Mouse (Mus musculus): ENCODE results near the gene Kdm2a. TPM values are rescaled to one million over a fixed set of nuclear protein-coding genes. Genes with fewer than 3 reads are reported as not detected.

Gene Kdm2a
- polyA plus RNA-seq, 1 experiment = 9.4 TPM

GRCm38 (mm10) chr19:4317181-4317580 is 80.9 kb downstream of the Kdm2a start:
- no peak overlapping the region for H3K4me3 ChIP-seq (replicated peaks)
- H3K36me3 ChIP-seq (replicated peaks; ENCODE audit: low read length) = peaks cover 74% of the 10 kb centered on the region
- H3K9me3 ChIP-seq = no peaks in the 10 kb centered on the region
- no peak for TF ChIP-seq GATA1 (IDR thresholded peaks at IDR 0.05; ENCODE audit: borderline replicate concordance, low read length)
- peaks cover 27% of the 10 kb centered on the region for H3K4me1 ChIP-seq
- no peaks in the 10 kb centered on the region for H3K27me3 ChIP-seq (replicated peaks)

GRCm38 (mm10) chr19:4315223-4315944 is 82.7 kb downstream of the Kdm2a start:
- Histone ChIP-seq H3K9me3 (no peaks in the 10 kb centered on the region), H3K36me3 (replicated peaks; ENCODE audit: low read length) (peaks cover 57% of the 10 kb centered on the region), H3K4me3 (replicated peaks) (no peak overlapping the region), H3K4me1 (peaks cover 27% of the 10 kb centered on the region), H3K27me3 (replicated peaks) (no peaks in the 10 kb centered on the region)
- TF ChIP-seq GATA1 (IDR thresholded peaks at IDR 0.05; ENCODE audit: borderline replicate concordance, low read length) (no peak), FLI1 (IDR thresholded peaks at IDR 0.05; ENCODE audit: low read length) (no peak)

GRCm38 (mm10) chr19:4309776-4310185 is 88.3 kb downstream of the Kdm2a start:
- no peaks in the 10 kb centered on the region for H3K9me3 ChIP-seq
- peaks cover 7% of the 10 kb centered on the region for H3K36me3 ChIP-seq (replicated peaks; ENCODE audit: low read length)
- peaks cover 5% of the 10 kb centered on the region for H3K27me3 ChIP-seq (replicated peaks)
- no peak overlapping the region for H3K4me3 ChIP-seq (replicated peaks)
- TF ChIP-seq FLI1 (IDR thresholded peaks at IDR 0.05; ENCODE audit: low read length) (no peak), GATA1 (IDR thresholded peaks at IDR 0.05; ENCODE audit: borderline replicate concordance, low read length) (no peak)
- H3K4me1 ChIP-seq = peaks cover 16% of the 10 kb centered on the region

GRCm38 (mm10) chr19:4309302-4309701 is 88.8 kb downstream of the Kdm2a start:
- TF ChIP-seq FLI1 (IDR thresholded peaks at IDR 0.05; ENCODE audit: low read length) (no peak), GATA1 (IDR thresholded peaks at IDR 0.05; ENCODE audit: borderline replicate concordance, low read length) (no peak)
- H3K9me3 ChIP-seq = no peaks in the 10 kb centered on the region
- H3K36me3 ChIP-seq (replicated peaks; ENCODE audit: low read length) = peaks cover 5% of the 10 kb centered on the region
- H3K4me3 ChIP-seq (replicated peaks) = no peak overlapping the region
- peaks cover 5% of the 10 kb centered on the region for H3K27me3 ChIP-seq (replicated peaks)
- peaks cover 20% of the 10 kb centered on the region for H3K4me1 ChIP-seq

GRCm38 (mm10) chr19:4306190-4306577 is 91.9 kb downstream of the Kdm2a start, which contains the start of gene Grk2:
Grk2 (minus strand) TSS chr19:4306222.
- Histone ChIP-seq H3K4me1 (peaks cover 52% of the 10 kb centered on the region), H3K4me3 (replicated peaks) (peak within 1 kb of the TSS; percentile 98), H3K36me3 (replicated peaks; ENCODE audit: low read length) (peaks cover 15% of the 10 kb centered on the region), H3K9me3 (no peaks in the 10 kb centered on the region), H3K27me3 (replicated peaks) (peaks cover 5% of the 10 kb centered on the region)
- TF ChIP-seq FLI1 (IDR thresholded peaks at IDR 0.05; ENCODE audit: low read length) = no peak
- no peak for TF ChIP-seq GATA1 (IDR thresholded peaks at IDR 0.05; ENCODE audit: borderline replicate concordance, low read length)

GRCm38 (mm10) chr19:4305491-4306189 is 92.4 kb downstream of the Kdm2a start:
- H3K4me3 ChIP-seq (replicated peaks) = peak overlapping the region; percentile 98
- peaks cover 57% of the 10 kb centered on the region for H3K4me1 ChIP-seq
- H3K9me3 ChIP-seq = no peaks in the 10 kb centered on the region
- peaks cover 15% of the 10 kb centered on the region for H3K36me3 ChIP-seq (replicated peaks; ENCODE audit: low read length)
- no peak for TF ChIP-seq GATA1 (IDR thresholded peaks at IDR 0.05; ENCODE audit: borderline replicate concordance, low read length)
- no peak for TF ChIP-seq FLI1 (IDR thresholded peaks at IDR 0.05; ENCODE audit: low read length)
- H3K27me3 ChIP-seq (replicated peaks) = peaks cover 5% of the 10 kb centered on the region

GRCm38 (mm10) chr19:4304871-4305321 is 93.2 kb downstream of the Kdm2a start:
- peaks cover 15% of the 10 kb centered on the region for H3K36me3 ChIP-seq (replicated peaks; ENCODE audit: low read length)
- H3K27me3 ChIP-seq (replicated peaks) = peaks cover 5% of the 10 kb centered on the region
- H3K4me1 ChIP-seq = peaks cover 65% of the 10 kb centered on the region
- H3K9me3 ChIP-seq = no peaks in the 10 kb centered on the region
- peak overlapping the region; percentile 98 for H3K4me3 ChIP-seq (replicated peaks)
- TF ChIP-seq GATA1 (IDR thresholded peaks at IDR 0.05; ENCODE audit: borderline replicate concordance, low read length) (no peak), FLI1 (IDR thresholded peaks at IDR 0.05; ENCODE audit: low read length) (no peak)

- peaks cover 17% of the 10 kb centered on the region for H3K36me3 ChIP-seq (replicated peaks; ENCODE audit: low read length)
- TF ChIP-seq FLI1 (IDR thresholded peaks at IDR 0.05; ENCODE audit: low read length) (no peak), GATA1 (IDR thresholded peaks at IDR 0.05; ENCODE audit: borderline replicate concordance, low read length) (no peak)
- H3K4me1 ChIP-seq = peaks cover 65% of the 10 kb centered on the region
- H3K9me3 ChIP-seq = no peaks in the 10 kb centered on the region
- H3K4me3 ChIP-seq (replicated peaks) = peak overlapping the region; percentile 98
- H3K27me3 ChIP-seq (replicated peaks) = peaks cover 5% of the 10 kb centered on the region
Measured at GRCm38 (mm10) chr19:4304251-4304821, 93.7 kb downstream of the Kdm2a start.

GRCm38 (mm10) chr19:4303640-4303995 is 94.5 kb downstream of the Kdm2a start:
- no peaks in the 10 kb centered on the region for H3K9me3 ChIP-seq
- peaks cover 72% of the 10 kb centered on the region for H3K4me1 ChIP-seq
- H3K36me3 ChIP-seq (replicated peaks; ENCODE audit: low read length) = peaks cover 24% of the 10 kb centered on the region
- peak overlapping the region; percentile 89 for H3K4me3 ChIP-seq (replicated peaks)
- TF ChIP-seq FLI1 (IDR thresholded peaks at IDR 0.05; ENCODE audit: low read length) (no peak), GATA1 (IDR thresholded peaks at IDR 0.05; ENCODE audit: borderline replicate concordance, low read length) (no peak)
- peaks cover 5% of the 10 kb centered on the region for H3K27me3 ChIP-seq (replicated peaks)

Data from megakaryocyte, embryonic 14.5 days (primary cell).